Mouse (Mus musculus) skeletal muscle tissue, adult 2 months (tissue): Measurements from ENCODE around the gene Lgi2.

Source experiments
- DNase-seq: peaks from one replicate; pipeline ENCODE4 v3.0.0-alpha.2; 2012; ENCODE audit warnings: low read depth, low spot score

Gene Lgi2

GRCm38 (mm10) chr5:52537024-52537423 lies 29.2 kb downstream of the Lgi2 start:
- no peak for DNase-seq

DNA sequence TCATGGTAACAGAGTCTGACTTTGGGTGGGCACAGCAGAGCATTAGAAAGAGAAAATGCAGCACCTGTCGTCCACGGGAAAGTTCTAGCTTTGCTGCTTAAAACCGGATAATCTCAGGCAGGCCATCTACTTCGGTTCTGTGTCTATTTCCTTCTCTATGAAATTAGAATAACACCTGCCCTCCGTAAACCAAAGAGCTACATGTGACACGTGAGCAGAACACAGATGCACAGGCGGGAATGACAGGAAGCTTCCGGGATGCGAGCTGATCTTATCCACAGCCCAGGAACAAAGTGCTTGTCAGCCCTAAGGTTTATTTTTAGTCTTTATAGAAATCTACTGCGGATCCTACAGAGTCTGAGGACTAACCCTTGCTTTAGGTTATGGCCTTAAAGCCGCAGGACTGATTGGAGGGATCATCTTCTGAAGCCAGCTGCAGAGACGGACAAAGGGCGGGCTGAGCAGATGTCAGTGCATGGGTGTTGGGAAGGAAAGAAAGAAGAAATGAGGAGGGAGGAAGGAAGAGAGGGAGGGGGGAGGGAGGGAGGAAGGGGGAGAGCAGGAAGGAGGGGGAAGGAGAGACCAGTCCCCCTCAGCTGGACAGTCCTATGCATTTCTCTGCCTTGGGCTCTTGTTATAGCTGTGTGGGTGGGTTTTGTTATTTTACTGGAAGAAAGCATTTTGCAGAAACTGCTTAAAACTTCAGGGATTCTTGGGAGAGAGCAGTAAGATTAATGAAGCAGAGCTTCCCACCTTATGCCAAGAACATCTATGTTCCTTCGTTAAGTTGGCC lies 31.3 kb downstream of the Lgi2 start:
- DNase-seq = no peak

GRCm38 (mm10) chr5:52533705-52534104 lies 32.6 kb downstream of the Lgi2 start:
- DNase-seq = no peak

GRCm38 (mm10) chr5:52528545-52528944 lies 37.7 kb downstream of the Lgi2 start:
- DNase-seq = no peak

GRCm38 (mm10) chr5:52526324-52526986 lies 39.8 kb downstream of the Lgi2 start:
- DNase-seq = no peak

DNA sequence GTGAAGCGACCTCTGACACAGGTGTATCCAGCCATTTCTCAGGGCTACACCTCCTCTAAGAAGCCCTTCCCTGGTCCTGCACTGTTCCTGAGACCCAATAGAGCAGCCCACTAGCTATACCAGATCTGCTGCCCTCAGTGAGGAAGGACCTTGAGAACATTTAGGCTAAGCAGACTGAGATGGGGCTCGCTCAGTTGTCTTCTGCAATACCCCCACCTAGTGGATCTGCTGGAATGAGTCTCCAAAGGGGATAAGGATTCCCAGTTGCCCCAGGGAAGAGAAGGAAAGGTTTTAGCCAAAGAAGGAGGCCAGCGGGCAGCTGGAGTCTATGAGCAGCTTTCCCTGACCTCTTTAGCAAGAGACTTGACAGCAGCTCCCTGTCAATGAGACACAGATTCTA lies 42.1 kb downstream of the Lgi2 start:
- DNase-seq = no peak

DNA sequence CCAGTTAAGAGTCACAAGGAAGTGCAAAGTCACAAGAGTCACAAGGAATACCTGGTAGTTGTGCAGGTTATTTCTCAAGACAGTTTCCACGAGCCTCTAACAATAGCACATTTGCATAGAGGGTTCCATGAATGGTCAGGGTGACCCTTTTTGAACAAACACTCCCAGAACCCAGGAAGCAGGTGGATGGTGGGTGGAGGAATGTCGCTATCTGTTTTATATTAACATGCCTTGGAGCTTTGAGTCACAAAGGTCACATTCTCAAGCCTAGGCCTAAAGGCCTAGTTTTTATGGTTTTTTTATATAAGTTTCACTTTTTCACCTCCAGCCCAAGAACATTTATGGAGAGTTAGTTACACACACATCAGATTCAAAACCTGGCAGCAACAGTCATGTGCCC lies 46.3 kb downstream of the Lgi2 start:
- no peak for DNase-seq

GRCm38 (mm10) chr5:52516072-52516476 lies 50.2 kb downstream of the Lgi2 start:
- DNase-seq = no peak

DNA sequence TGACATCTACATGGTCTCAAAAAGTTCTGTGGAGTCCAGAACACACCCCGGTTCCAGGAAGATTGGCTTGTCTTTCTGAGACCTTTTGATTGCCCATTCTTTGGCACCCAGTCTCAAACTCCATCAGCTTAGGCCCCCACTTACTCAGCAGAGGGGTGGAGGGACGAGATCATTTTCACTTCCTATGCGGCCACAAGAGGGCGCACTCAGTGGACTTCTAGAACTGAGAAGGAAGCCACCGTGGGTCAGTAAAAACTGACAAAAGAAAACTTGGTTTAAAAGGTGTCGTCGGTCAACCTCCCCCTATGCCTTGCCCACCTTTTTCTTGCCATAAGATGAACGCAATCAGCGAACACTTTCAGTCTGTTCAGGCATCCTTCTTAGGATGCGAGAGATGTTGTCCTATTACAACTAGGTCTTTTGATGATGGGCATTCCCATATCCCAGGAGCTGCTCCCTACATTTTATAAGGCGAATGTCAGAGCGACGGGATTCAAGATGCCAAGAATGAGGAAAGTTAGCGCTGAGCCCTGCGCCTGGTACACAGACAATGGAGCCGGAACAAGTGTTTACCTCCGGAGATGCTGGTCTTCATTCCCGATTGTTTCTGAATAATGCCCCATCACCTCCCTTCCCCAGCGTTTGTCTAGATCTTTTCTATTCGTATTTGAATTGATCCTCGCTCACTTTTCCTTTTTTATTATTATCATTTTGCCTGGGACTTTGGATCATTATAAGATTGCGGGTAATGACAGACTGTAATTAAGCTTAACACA lies 50.8 kb downstream of the Lgi2 start:
- DNase-seq = peak; percentile 51

DNA sequence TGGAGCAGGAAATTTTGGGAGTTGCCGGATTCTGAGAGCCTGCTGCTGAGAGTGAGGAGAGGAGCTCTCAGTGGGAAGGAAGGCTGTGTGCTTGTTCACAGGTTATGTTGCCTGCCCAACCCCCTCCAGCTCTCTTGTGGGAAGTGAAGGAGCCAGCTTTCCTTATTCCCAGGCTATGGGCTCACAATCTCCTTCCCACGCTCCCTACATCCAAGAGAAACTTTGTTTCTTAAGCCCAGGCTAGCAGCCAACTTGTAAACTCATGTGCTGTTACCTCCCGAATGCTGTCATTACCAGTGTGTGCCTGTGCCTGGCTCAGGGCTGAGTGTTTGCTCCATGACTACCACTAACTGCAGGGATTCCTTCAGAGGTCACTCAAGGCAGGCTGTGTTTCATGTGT lies 55.2 kb downstream of the Lgi2 start:
- DNase-seq = peak; percentile 38

DNA sequence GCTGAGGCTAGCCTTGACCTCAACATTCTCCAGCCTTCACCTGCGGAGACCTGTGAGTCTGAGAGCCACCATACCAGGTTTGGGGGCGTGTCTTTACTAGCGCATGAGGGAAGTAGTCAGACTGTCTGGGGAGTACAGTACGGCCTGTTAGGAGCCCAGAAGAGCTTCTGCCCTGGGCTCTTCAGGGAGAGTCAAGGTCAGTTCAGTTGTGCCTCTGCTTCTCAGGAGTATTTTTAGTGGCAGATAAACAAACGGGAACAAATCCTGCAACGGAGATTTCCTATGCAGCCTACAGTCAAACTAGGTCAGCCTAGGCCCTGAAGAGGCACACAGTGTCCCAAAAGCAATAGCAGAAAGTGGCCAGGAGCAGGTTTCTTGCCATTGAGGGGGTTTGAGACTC lies 56.8 kb downstream of the Lgi2 start:
- DNase-seq = no peak

DNA sequence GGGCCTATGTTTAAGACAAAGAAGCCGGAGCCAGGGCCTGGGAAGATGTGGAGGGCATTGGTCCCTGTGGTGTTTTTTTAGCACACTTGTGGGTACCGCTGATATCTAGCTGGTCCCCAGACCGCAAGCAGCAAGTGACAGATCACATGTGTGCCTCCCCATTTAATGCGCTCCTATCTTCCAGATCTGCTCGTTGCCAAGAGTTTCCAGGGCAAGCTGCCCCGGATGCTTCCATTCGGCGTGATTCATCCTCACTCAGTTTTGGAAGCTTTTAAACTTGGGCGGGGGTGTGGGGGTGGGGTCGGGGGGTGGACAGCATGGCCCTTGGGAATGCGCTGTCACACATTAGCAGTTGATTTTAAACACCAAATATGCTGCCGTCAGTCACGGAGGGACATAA lies 61.6 kb downstream of the Lgi2 start:
- peak; percentile 21 for DNase-seq

- no peak for DNase-seq
These were observed 62.1 kb downstream of the Lgi2 start for GRCm38 (mm10) chr5:52504148-52504547.

DNA sequence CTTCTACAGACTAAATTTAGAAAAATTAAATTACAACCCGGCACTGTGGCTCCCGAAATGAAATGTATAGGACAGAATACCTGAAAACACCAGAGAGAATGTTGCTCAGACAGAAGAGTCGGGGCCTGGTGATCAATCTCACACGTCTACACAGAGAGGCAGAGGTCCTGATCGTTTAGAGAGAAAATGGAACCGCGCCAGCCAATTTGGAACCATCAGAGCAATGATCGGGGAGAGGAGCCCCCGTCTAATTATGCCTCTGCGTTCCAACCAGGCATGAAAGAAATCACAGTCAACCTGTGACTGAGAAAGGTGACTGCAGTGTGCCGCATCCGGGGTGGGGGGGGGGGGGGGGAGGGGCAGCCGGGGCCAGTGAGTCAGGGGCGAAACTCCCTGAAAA lies 70.6 kb downstream of the Lgi2 start:
- DNase-seq = no peak

DNA sequence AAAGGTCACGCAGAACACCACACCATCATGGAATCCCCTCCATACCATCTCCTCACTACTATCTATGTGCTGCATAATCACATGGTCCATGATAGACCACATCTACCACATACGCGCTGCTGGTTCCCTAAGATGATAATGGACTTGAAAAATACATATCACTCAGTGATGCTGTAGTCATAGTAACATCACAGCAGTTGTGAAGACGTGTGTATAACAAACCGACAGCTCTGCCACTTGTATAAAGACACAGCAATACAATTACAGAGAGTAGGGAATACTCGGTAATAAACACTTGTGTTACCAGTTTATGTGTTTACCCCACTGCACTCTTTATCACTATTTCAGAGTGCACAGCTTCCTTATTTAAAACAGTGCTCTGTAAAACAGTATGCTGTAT lies 74.8 kb downstream of the Lgi2 start:
- no peak for DNase-seq

GRCm38 (mm10) chr5:52487559-52488430 lies 78.5 kb downstream of the Lgi2 start:
- DNase-seq = no peak
